Mouse (Mus musculus) bone marrow, adult 2 months (tissue): Measurements from ENCODE around the gene Ccr4.

Experiments
- CTCF ChIP-seq: fragments of 200-500 bp; IDR thresholded peaks from 2 replicates; pipeline ENCODE4 v1.5.1; 2011; ENCODE audit warnings: low read length, control low read depth; ENCODE audit not compliant: control insufficient read depth, insufficient read depth
- POLR2A ChIP-seq: fragments of 200-500 bp; IDR thresholded peaks from 2 replicates; pipeline ENCODE4 v1.6.1; 2011; ENCODE audit warnings: low read depth, mild to moderate bottlenecking, control low read depth, low read length, borderline replicate concordance; ENCODE audit not compliant: control insufficient read depth

DNA sequence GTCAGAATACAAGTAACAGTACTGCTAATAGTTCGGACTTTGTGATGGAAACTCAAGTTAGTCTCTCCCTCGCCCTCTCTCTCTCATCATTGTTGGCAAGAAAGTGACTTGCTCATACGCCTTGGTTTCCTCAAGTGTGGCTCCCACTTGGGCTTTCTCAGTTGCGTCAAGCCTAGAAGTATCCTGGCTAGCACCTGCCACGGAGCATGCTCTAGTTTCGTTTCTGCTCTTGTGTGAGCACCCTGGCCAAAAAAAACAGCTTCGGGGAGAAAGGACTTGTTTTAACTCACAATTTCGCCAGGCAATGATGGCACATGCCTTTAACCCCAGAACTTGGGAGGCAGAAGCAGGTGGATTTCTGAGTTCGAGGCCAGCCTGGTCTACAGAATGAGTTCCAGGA, 27.7 kb downstream of the Ccr4 start:
- no peak for TF ChIP-seq POLR2A
- no peak for TF ChIP-seq CTCF
